Mouse (Mus musculus) v-Abl transformed pro-B cells (cell line): Measurements from ENCODE around the gene Ccdc65.

Experiments
- in situ Hi-C, 2 experiments: fragments of 400-800 bp; cut with MboI; formaldehyde crosslinking; loops; one replicate each; pipeline ENCODE4 v1.15.1; 2025; ENCODE audit not compliant: unreplicated experiment in 2 of 2

The Ccdc65 gene

GRCm38 (mm10) chr15:98707766-98708372, at the start of gene Ccdc65:
Ccdc65 (plus strand) TSS chr15:98708207.
- in situ Hi-C loops = no loop called here

- in situ Hi-C loops = loop anchor here in 1 of 2 experiments (5.0 kb wide), 1 partner anchor 140 kb away; no protein-coding TSS in a partner anchor
Measured at GRCm38 (mm10) chr15:98662198-98662566, 45.8 kb upstream of the Ccdc65 start.

- in situ Hi-C loops = loop anchor here in 1 of 2 experiments (5.0 kb wide), 1 partner anchor 139 kb away; no protein-coding TSS in a partner anchor
Measured at GRCm38 (mm10) chr15:98662567-98663545, 45.2 kb upstream of the Ccdc65 start, which contains the start of gene Ddx23. Ddx23 (minus strand) TSS chr15:98662894.

GRCm38 (mm10) chr15:98664042-98664907, 43.7 kb upstream of the Ccdc65 start:
- in situ Hi-C loops = loop anchor here in 1 of 2 experiments (5.0 kb wide), 1 partner anchor 138 kb away; no protein-coding TSS in a partner anchor

- in situ Hi-C loops = no loop called here
Measured at GRCm38 (mm10) chr15:98672592-98672991, 35.4 kb upstream of the Ccdc65 start.

GRCm38 (mm10) chr15:98673732-98674131, 34.3 kb upstream of the Ccdc65 start:
- in situ Hi-C loops = no loop called here

GRCm38 (mm10) chr15:98674284-98674993, 33.6 kb upstream of the Ccdc65 start:
- in situ Hi-C loops = no loop called here

GRCm38 (mm10) chr15:98674994-98675545, 32.9 kb upstream of the Ccdc65 start:
- in situ Hi-C loops = no loop called here

- in situ Hi-C loops = no loop called here
Measured at GRCm38 (mm10) chr15:98675634-98676250, 32.3 kb upstream of the Ccdc65 start.

- in situ Hi-C loops = no loop called here
Measured at GRCm38 (mm10) chr15:98676471-98676870, 31.5 kb upstream of the Ccdc65 start.

GRCm38 (mm10) chr15:98676940-98677728, 30.9 kb upstream of the Ccdc65 start, which contains the start of gene Rnd1:
Rnd1 (minus strand) TSS chr15:98677461.
- in situ Hi-C loops = no loop called here

GRCm38 (mm10) chr15:98677977-98678376, 30.0 kb upstream of the Ccdc65 start:
- in situ Hi-C loops = no loop called here

GRCm38 (mm10) chr15:98680660-98681059, 27.3 kb upstream of the Ccdc65 start:
- in situ Hi-C loops = no loop called here

- in situ Hi-C loops = no loop called here
Measured at GRCm38 (mm10) chr15:98681633-98682032, 26.4 kb upstream of the Ccdc65 start.

GRCm38 (mm10) chr15:98683177-98683576, 24.8 kb upstream of the Ccdc65 start:
- in situ Hi-C loops = no loop called here

GRCm38 (mm10) chr15:98683746-98684145, 24.3 kb upstream of the Ccdc65 start:
- in situ Hi-C loops = no loop called here

- in situ Hi-C loops = no loop called here
Measured at GRCm38 (mm10) chr15:98685926-98686325, 22.1 kb upstream of the Ccdc65 start.

GRCm38 (mm10) chr15:98689682-98690081, 18.3 kb upstream of the Ccdc65 start:
- in situ Hi-C loops = no loop called here
